Mouse (Mus musculus) embryonic facial prominence, embryonic 11.5 days (tissue): Measurements from ENCODE around the gene Vwde. TPM values are rescaled to one million over a fixed set of nuclear protein-coding genes. Genes with fewer than 3 reads are reported as not detected.

Source experiments
- polyA plus RNA-seq: library from polyadenylated mRNA; unstranded; fragments of >200 nt; fragmentation: Nextera tagmentation; extraction: Ambion mirVana; gene quantifications from 2 replicates; pipeline ENCODE4 v1.2.1, GENCODE M21; 2014

Gene Vwde
- polyA plus RNA-seq, 1 experiment from 2014 or later = 0.14 TPM

Other genes with a start within 250 kb of the Vwde start
- gene Tmem106b, start 155.2 kb downstream of the Vwde start, polyA plus RNA-seq = 32.6 and 39.2 TPM in 2 replicates